Mouse (Mus musculus): Measurements from ENCODE around the gene Map3k1. TPM values are rescaled to one million over a fixed set of nuclear protein-coding genes. Genes with fewer than 3 reads are reported as not detected.
A peak's percentile ranks its signal among the peaks of the same experiment; 100 is the strongest.

The Map3k1 gene
- polyA plus RNA-seq, 1 experiment from 2014 or later = 17.9 TPM

DNA sequence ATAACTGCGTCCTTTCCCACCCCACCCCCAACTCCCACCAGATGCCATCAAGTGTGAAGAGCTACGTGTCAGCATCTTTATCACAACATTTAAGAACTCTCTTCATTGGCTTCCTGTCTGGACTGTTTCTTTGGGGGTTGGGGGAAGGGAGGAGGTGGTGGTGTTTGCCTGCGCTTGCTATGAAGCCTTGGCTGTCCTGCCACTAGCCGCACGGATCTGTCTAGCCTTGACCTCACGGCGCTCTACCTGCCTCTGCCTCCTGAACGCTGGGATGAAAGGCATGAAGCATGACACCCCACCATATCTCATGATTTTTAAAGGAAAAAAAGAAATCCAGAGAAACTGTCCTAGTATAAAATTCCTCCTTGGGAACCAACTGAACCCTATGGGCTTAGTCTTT, 27.0 kb upstream of the Map3k1 start:
- H3K4me3 ChIP-seq (ENCODE audit: low read depth, low read length) = no peak overlapping the region
- ATAC-seq (replicated peaks; ENCODE audit: insufficient number of reproducible peaks, low FRiP score, low TSS enrichment, low read depth) = no peak

DNA sequence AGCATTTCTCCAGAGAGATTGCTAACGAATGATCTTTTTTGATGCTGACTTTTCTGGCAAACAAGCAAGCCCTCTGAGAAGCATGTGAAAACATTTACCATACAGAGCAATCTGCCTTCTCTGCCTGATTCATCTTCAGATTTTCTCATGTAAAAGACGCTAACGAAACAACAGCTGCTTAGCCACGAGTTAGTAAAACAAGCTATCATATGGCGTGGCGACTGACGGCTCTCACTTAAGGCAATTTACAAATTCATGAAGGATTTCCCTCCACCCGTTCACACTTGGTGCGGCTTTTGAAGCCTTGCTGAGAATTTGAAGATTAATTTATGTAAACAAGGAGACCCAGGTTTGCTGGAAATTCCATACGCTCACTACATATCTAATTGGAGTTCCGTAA, 25.8 kb upstream of the Map3k1 start:
- Histone ChIP-seq H3K4me2 (ENCODE audit: low read depth, low read length) (no peak overlapping the region), H3K27ac (replicated peaks; ENCODE audit: low read depth, low read length) (no peak overlapping the region), H3K4me1 (ENCODE audit: control insufficient read depth, insufficient read depth, low read length) (no peaks in the 10 kb centered on the region), H3K27me3 (ENCODE audit: control insufficient read depth, insufficient read depth, low read length) (no peaks in the 10 kb centered on the region), H3K4me3 (ENCODE audit: low read depth, low read length) (no peak overlapping the region), H3K9me3 (replicated peaks; ENCODE audit: control insufficient read depth, low read length) (no peaks in the 10 kb centered on the region), H3K36me3 (replicated peaks; ENCODE audit: control insufficient read depth, insufficient read depth, low read depth, low read length) (no peaks in the 10 kb centered on the region), H3K9ac (replicated peaks; ENCODE audit: low read length) (no peak overlapping the region)
- DNase-seq (ENCODE audit: low spot score) (peak; percentile 11), ATAC-seq (replicated peaks; ENCODE audit: insufficient number of reproducible peaks, low FRiP score, low TSS enrichment, low read depth) (no peak)
- WGBS = 62% methylated on average over 11 of the region's 11 CpGs

More for the DNA sequence above, 27.0 kb upstream of the Map3k1 start:
- DNase-seq (ENCODE audit: low spot score) = no peak
- Histone ChIP-seq H3K36me3 (replicated peaks; ENCODE audit: control insufficient read depth, insufficient read depth, low read depth, low read length) (no peaks in the 10 kb centered on the region), H3K4me2 (ENCODE audit: low read depth, low read length) (no peak overlapping the region), H3K9me3 (replicated peaks; ENCODE audit: control insufficient read depth, low read length) (no peaks in the 10 kb centered on the region), H3K9ac (replicated peaks; ENCODE audit: low read length) (no peak overlapping the region), H3K27ac (replicated peaks; ENCODE audit: low read depth, low read length) (no peak overlapping the region), H3K4me1 (ENCODE audit: control insufficient read depth, insufficient read depth, low read length) (no peaks in the 10 kb centered on the region), H3K27me3 (ENCODE audit: control insufficient read depth, insufficient read depth, low read length) (no peaks in the 10 kb centered on the region)
- WGBS = 79% methylated on average over 8 of the region's 8 CpGs

DNA sequence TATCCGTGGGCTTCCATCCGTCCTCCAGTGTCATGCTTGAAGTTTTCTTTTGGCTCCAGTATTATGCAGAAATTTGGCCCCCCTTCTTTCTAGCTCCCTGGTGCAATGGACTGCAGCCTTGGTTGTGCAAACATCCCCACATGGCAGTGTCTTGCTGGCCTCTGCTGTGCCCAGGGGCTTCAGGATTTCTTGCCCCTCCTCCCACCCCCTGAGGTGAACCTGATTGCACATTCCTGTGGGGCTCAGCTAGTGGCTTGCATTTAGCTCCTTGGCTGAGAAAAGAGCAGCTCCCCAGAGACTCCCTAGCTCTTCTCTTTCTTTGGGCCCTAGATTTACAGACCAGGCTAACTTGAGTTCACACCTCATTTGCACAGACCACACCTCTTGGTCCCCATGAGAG, 20.7 kb upstream of the Map3k1 start:
- H3K27ac ChIP-seq (replicated peaks; ENCODE audit: low read depth, low read length) = no peak overlapping the region
- no peak overlapping the region for H3K9ac ChIP-seq (replicated peaks; ENCODE audit: low read length)
- ATAC-seq (replicated peaks; ENCODE audit: insufficient number of reproducible peaks, low FRiP score, low TSS enrichment, low read depth) = no peak
- no peak overlapping the region for H3K4me3 ChIP-seq (ENCODE audit: low read depth, low read length)
- WGBS = 28% methylated on average over 2 of the region's 2 CpGs
- no peaks in the 10 kb centered on the region for H3K4me1 ChIP-seq (ENCODE audit: control insufficient read depth, insufficient read depth, low read length)
- no peaks in the 10 kb centered on the region for H3K9me3 ChIP-seq (replicated peaks; ENCODE audit: control insufficient read depth, low read length)
- DNase-seq (ENCODE audit: low spot score) = peak; percentile 9
- no peak overlapping the region for H3K4me2 ChIP-seq (ENCODE audit: low read depth, low read length)
- H3K36me3 ChIP-seq (replicated peaks; ENCODE audit: control insufficient read depth, insufficient read depth, low read depth, low read length) = no peaks in the 10 kb centered on the region
- no peaks in the 10 kb centered on the region for H3K27me3 ChIP-seq (ENCODE audit: control insufficient read depth, insufficient read depth, low read length)

DNA sequence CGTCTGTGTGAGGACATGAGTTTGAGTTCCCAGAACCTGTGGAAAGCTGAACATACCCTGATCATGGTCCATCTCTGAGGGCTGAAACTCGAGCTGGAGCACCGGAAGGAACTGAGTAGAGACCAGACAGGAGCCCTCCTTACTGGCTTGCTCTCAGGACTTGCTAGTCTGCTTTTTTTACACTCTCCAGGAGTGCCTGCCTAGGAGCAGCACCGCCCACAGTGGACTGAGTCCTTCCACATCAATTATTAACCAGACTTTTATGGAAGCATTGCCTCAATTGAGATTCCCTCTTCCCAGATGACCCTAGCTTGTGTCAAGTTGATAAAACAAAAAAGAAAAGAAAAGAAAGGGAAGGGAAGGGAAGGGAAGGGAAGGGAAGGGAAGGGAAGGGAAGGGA, 18.7 kb upstream of the Map3k1 start:
- no peak overlapping the region for H3K9ac ChIP-seq (replicated peaks; ENCODE audit: low read length)
- DNase-seq (ENCODE audit: low spot score) (no peak), ATAC-seq (replicated peaks; ENCODE audit: insufficient number of reproducible peaks, low FRiP score, low TSS enrichment, low read depth) (no peak)
- no peak overlapping the region for H3K4me3 ChIP-seq (ENCODE audit: low read depth, low read length)
- no peak overlapping the region for H3K4me2 ChIP-seq (ENCODE audit: low read depth, low read length)
- no peaks in the 10 kb centered on the region for H3K27me3 ChIP-seq (ENCODE audit: control insufficient read depth, insufficient read depth, low read length)
- H3K27ac ChIP-seq (replicated peaks; ENCODE audit: low read depth, low read length) = no peak overlapping the region
- H3K36me3 ChIP-seq (replicated peaks; ENCODE audit: control insufficient read depth, insufficient read depth, low read depth, low read length) = no peaks in the 10 kb centered on the region
- 72% methylated on average over 4 of the region's 4 CpGs for WGBS
- H3K4me1 ChIP-seq (ENCODE audit: control insufficient read depth, insufficient read depth, low read length) = no peaks in the 10 kb centered on the region
- no peaks in the 10 kb centered on the region for H3K9me3 ChIP-seq (replicated peaks; ENCODE audit: control insufficient read depth, low read length)

DNA sequence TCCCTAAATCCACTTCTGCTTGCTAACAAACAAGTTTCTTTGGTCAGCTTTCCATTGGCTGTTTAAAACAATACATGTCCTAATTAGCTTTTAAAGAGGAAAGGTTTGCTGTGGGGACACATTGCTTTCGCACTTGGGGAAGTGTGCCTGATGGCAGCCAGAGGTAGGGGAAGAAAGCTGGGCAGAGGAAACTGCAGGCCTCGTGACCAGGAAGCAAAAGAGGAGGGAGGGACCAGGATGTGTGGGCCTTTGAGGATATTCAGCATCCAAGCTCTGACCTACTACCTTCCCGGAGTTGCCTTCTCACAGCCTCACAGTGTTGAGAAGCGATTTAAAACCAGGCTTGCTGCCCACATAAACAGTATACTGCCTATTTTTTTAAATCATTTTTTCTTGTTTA, 15.4 kb upstream of the Map3k1 start:
- 66% methylated on average over 4 of the region's 4 CpGs for WGBS
- ATAC-seq (replicated peaks; ENCODE audit: insufficient number of reproducible peaks, low FRiP score, low TSS enrichment, low read depth) (no peak), DNase-seq (ENCODE audit: low spot score) (no peak)
- no peak overlapping the region for H3K4me2 ChIP-seq (ENCODE audit: low read depth, low read length)
- H3K36me3 ChIP-seq (replicated peaks; ENCODE audit: control insufficient read depth, insufficient read depth, low read depth, low read length) = no peaks in the 10 kb centered on the region
- no peak overlapping the region for H3K9ac ChIP-seq (replicated peaks; ENCODE audit: low read length)
- no peak overlapping the region for H3K4me3 ChIP-seq (ENCODE audit: low read depth, low read length)
- H3K9me3 ChIP-seq (replicated peaks; ENCODE audit: control insufficient read depth, low read length) = no peaks in the 10 kb centered on the region
- no peaks in the 10 kb centered on the region for H3K27me3 ChIP-seq (ENCODE audit: control insufficient read depth, insufficient read depth, low read length)
- no peaks in the 10 kb centered on the region for H3K4me1 ChIP-seq (ENCODE audit: control insufficient read depth, insufficient read depth, low read length)
- no peak overlapping the region for H3K27ac ChIP-seq (replicated peaks; ENCODE audit: low read depth, low read length)

DNA sequence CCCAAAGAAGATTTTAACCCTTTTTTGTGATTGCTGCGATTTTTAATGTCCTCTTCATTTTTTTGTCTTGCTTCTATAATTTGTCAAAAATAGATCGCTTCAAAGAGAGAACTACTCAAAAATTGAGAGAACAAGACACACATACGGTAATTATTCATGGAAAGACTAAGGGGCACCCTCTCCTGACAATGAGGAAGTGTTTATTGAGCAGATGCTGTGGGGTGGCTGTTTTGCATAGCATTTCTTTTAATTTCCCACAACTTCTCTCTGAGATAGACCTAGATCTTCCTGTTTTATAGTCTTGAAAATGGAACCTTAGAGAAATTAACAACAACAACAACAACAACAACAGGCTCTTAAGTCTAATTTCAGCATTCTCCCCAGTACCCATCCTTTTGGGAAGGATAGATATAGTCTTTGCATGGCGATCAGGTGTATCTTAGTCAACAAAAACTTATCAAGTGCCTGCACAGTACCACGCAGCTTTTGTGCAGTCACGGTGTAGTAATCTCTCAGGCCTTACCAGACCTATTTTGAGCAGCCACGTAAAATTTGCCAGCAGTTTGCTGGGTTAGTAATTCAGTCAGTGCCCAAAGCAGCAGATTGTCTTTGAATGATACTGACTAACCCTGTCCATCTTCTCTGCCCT, 13.1 kb upstream of the Map3k1 start:
- Histone ChIP-seq H3K9ac (replicated peaks; ENCODE audit: low read length) (no peak overlapping the region), H3K4me1 (ENCODE audit: control insufficient read depth, insufficient read depth, low read length) (no peaks in the 10 kb centered on the region), H3K4me2 (ENCODE audit: low read depth, low read length) (no peak overlapping the region), H3K9me3 (replicated peaks; ENCODE audit: control insufficient read depth, low read length) (no peaks in the 10 kb centered on the region), H3K27ac (replicated peaks; ENCODE audit: low read depth, low read length) (no peak overlapping the region), H3K27me3 (ENCODE audit: control insufficient read depth, insufficient read depth, low read length) (no peaks in the 10 kb centered on the region), H3K36me3 (replicated peaks; ENCODE audit: control insufficient read depth, insufficient read depth, low read depth, low read length) (no peaks in the 10 kb centered on the region), H3K4me3 (ENCODE audit: low read depth, low read length) (no peak overlapping the region)
- ATAC-seq (replicated peaks; ENCODE audit: insufficient number of reproducible peaks, low FRiP score, low TSS enrichment, low read depth) = no peak
- 88% methylated on average over 7 of the region's 7 CpGs for WGBS
- DNase-seq (ENCODE audit: low spot score) = no peak

DNA sequence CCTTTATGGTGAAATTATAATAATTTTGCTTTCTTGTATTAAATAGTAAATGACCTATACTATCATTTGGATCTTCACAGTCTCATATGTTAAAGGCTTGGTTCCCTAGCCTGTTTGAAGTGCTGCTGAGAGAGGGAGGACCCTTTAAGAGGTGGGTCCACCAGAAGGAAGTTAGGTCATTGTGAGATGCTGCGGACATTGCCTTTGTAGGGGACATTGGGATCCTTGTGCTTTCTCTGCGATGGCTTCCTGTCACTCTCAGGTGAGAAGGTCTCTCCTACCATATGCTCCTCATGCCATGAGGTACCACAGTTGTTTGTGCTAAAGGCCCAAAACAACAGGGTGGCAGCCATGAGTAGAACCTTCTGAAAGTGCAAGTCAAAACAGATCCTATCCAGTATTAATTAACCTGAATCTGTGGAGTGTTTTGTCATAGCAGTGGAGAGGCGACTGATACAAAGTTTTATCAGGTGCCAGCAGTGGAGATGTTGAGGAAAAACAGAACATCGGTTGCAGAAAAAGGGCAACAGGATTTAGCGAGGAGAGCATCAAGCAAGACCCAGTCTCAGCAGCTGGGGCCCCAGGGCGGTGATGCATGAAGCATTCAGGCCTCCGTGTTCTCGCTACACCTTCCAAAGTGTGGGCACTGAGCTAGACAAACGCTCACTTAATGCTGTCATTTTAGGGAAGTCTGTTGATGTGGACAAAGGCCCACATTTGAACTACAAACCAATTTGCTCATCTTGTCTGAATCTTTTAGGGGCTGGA, 11.0 kb upstream of the Map3k1 start:
- no peak overlapping the region for H3K4me2 ChIP-seq (ENCODE audit: low read depth, low read length)
- H3K27me3 ChIP-seq (ENCODE audit: control insufficient read depth, insufficient read depth, low read length) = no peaks in the 10 kb centered on the region
- no peak overlapping the region for H3K27ac ChIP-seq (replicated peaks; ENCODE audit: low read depth, low read length)
- no peaks in the 10 kb centered on the region for H3K36me3 ChIP-seq (replicated peaks; ENCODE audit: control insufficient read depth, insufficient read depth, low read depth, low read length)
- 86% methylated on average over 9 of the region's 9 CpGs for WGBS
- no peak for DNase-seq (ENCODE audit: low spot score)
- ATAC-seq (replicated peaks; ENCODE audit: insufficient number of reproducible peaks, low FRiP score, low TSS enrichment, low read depth) = no peak
- H3K9ac ChIP-seq (replicated peaks; ENCODE audit: low read length) = no peak overlapping the region
- no peaks in the 10 kb centered on the region for H3K4me1 ChIP-seq (ENCODE audit: control insufficient read depth, insufficient read depth, low read length)
- H3K9me3 ChIP-seq (replicated peaks; ENCODE audit: control insufficient read depth, low read length) = no peaks in the 10 kb centered on the region
- H3K4me3 ChIP-seq (ENCODE audit: low read depth, low read length) = no peak overlapping the region

DNA sequence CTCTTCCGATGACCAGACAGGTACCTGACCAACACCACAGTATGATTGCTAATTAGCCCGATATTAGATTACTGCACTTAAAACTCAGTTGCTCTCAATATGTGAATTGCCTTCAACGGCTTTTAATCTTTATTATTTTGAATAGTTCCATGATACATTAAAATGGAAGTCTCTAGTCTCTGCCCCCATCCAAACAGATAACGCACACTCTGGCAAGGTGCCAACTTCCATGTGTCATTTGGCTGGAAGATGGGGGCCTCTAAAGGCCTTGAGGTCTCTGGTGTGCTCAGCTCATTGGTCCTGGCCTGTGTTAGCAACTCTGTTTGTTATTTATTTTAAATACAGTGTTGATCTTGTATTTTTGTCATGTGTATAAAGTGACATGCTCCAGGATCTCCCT, 10.3 kb upstream of the Map3k1 start:
- H3K27ac ChIP-seq (replicated peaks; ENCODE audit: low read depth, low read length) = no peak overlapping the region
- DNase-seq (ENCODE audit: low spot score) (no peak), ATAC-seq (replicated peaks; ENCODE audit: insufficient number of reproducible peaks, low FRiP score, low TSS enrichment, low read depth) (no peak)
- H3K4me3 ChIP-seq (ENCODE audit: low read depth, low read length) = no peak overlapping the region
- no peaks in the 10 kb centered on the region for H3K27me3 ChIP-seq (ENCODE audit: control insufficient read depth, insufficient read depth, low read length)
- no peaks in the 10 kb centered on the region for H3K4me1 ChIP-seq (ENCODE audit: control insufficient read depth, insufficient read depth, low read length)
- no peaks in the 10 kb centered on the region for H3K9me3 ChIP-seq (replicated peaks; ENCODE audit: control insufficient read depth, low read length)
- H3K36me3 ChIP-seq (replicated peaks; ENCODE audit: control insufficient read depth, insufficient read depth, low read depth, low read length) = no peaks in the 10 kb centered on the region
- H3K9ac ChIP-seq (replicated peaks; ENCODE audit: low read length) = no peak overlapping the region
- WGBS = 90% methylated on average over 4 of the region's 4 CpGs
- H3K4me2 ChIP-seq (ENCODE audit: low read depth, low read length) = no peak overlapping the region

All from embryonic facial prominence, embryonic 11.5 days (tissue).